Mouse (Mus musculus) ES-E14 (cell line): ENCODE results near the gene Cntn5. TPM values are rescaled to one million over a fixed set of nuclear protein-coding genes. Genes with fewer than 3 reads are reported as not detected.

Experiments used
- DNase-seq: peaks from one replicate; pipeline ENCODE4 v3.0.0-alpha.2; 2013; ENCODE audit warnings: low read depth, low spot score
- H3K27ac ChIP-seq: 2 replicates; pipeline ENCODE4 v1.5.1; 2012; ENCODE audit warnings: low read depth, mild to moderate bottlenecking, low read length, moderate library complexity, mixed read lengths; ENCODE audit not compliant: poor library complexity, insufficient read depth, severe bottlenecking
- H3K36me3 ChIP-seq: 2 replicates; pipeline ENCODE4 v1.6.1; 2012; ENCODE audit warnings: mild to moderate bottlenecking, low read length, moderate library complexity, mixed read lengths; ENCODE audit not compliant: control insufficient read depth, poor library complexity, insufficient read depth, severe bottlenecking
- H3K4me1 ChIP-seq, 2 experiments: fragments of 150-350 bp in 1 of 2; sonication (generic) in 1 of 2; 2 replicates each; pipeline ENCODE4 v1.6.1; 2012; ENCODE audit warnings: low read length in 2 of 2, mild to moderate bottlenecking in 1 of 2, mixed read lengths in 1 of 2; ENCODE audit not compliant: control insufficient read depth in 2 of 2, insufficient read depth in 2 of 2, poor library complexity in 1 of 2
- H3K4me3 ChIP-seq, 2 experiments: fragments of 150-350 bp in 1 of 2; sonication (generic) in 1 of 2; 2 replicates each; pipeline ENCODE4 v1.5.1; 2012; ENCODE audit warnings: low read length in 2 of 2, low read depth in 1 of 2, mild to moderate bottlenecking in 1 of 2, mixed read lengths in 1 of 2; ENCODE audit not compliant: insufficient read depth in 1 of 2, poor library complexity in 1 of 2, severe bottlenecking in 1 of 2
- H3K9ac ChIP-seq: 2 replicates; pipeline ENCODE4 v1.6.1; 2012; ENCODE audit warnings: low read depth, mild to moderate bottlenecking, low read length, mixed read lengths; ENCODE audit not compliant: poor library complexity, insufficient read depth, severe bottlenecking
- H3K9me3 ChIP-seq: fragments of 150-350 bp; sonication (generic); 2 replicates; pipeline ENCODE4 v1.6.1; 2012; ENCODE audit warnings: low read depth, mild to moderate bottlenecking, low read length; ENCODE audit not compliant: control insufficient read depth, insufficient read depth
- CHD2 ChIP-seq: IDR thresholded peaks from 2 replicates; pipeline ENCODE4 v1.6.1; 2014; ENCODE audit warnings: mild to moderate bottlenecking, low read depth, low read length, inconsistent platforms
- HCFC1 ChIP-seq: IDR thresholded peaks from 2 replicates; pipeline ENCODE4 v1.6.1; 2012; ENCODE audit warnings: low read length, inconsistent platforms, borderline replicate concordance; ENCODE audit not compliant: insufficient read depth
- MAFK ChIP-seq: IDR thresholded peaks from 2 replicates; pipeline ENCODE4 v1.6.1; 2014; ENCODE audit warnings: mild to moderate bottlenecking, low read depth, low read length, inconsistent platforms; ENCODE audit not compliant: insufficient read depth
- ZC3H11A ChIP-seq: IDR thresholded peaks from 2 replicates; pipeline ENCODE4 v1.6.1; 2012; ENCODE audit warnings: low read depth, mild to moderate bottlenecking, inconsistent platforms, low read length, borderline replicate concordance
- ZNF384 ChIP-seq: IDR thresholded peaks from 2 replicates; pipeline ENCODE4 v1.6.1; 2012; ENCODE audit warnings: low read depth, low read length, inconsistent platforms
- in situ Hi-C, 2 experiments: fragments of 600-800 bp; cut with MboI; formaldehyde crosslinking; loops; one replicate each; pipeline ENCODE4 v1.15.1; 2025; ENCODE audit warnings: low sequenced_read_pairs in 2 of 2, inconsistent platforms in 1 of 2; ENCODE audit not compliant: unreplicated experiment in 2 of 2
- total RNA-seq: library from RNA; depleted of rRNA; stranded (reverse); fragments of 300-350 nt; gene quantifications from 2 replicates; pipeline ENCODE4 v1.2.3, GENCODE M21; 2012

Cntn5 gene
- total RNA-seq, 1 experiment: not detected

- in situ Hi-C loops: no loop called here
- Histone ChIP-seq H3K9ac (no peak overlapping the region), H3K9me3 (no peaks in the 10 kb centered on the region), H3K27ac (no peak overlapping the region), H3K4me1 (no peaks in the 10 kb centered on the region), H3K4me3 (no peak overlapping the region), H3K36me3 (no peaks in the 10 kb centered on the region)
- no peak for TF ChIP-seq CHD2
- TF ChIP-seq ZNF384: no peak
- no peak for TF ChIP-seq MAFK
- no peak for TF ChIP-seq ZC3H11A
- TF ChIP-seq HCFC1: no peak
- DNase-seq: no peak
Observed at GRCm38 (mm10) chr9:9696636-9697035, 1207.9 kb downstream of the Cntn5 start.

- no peak for TF ChIP-seq MAFK
- TF ChIP-seq ZNF384: no peak
- no peak for TF ChIP-seq ZC3H11A
- TF ChIP-seq CHD2: no peak
- no peak for TF ChIP-seq HCFC1
- in situ Hi-C loops: no loop called here
- Histone ChIP-seq H3K27ac (no peak overlapping the region), H3K9ac (no peak overlapping the region), H3K36me3 (no peaks in the 10 kb centered on the region), H3K4me1 (no peaks in the 10 kb centered on the region), H3K9me3 (no peaks in the 10 kb centered on the region), H3K4me3 (no peak overlapping the region)
- no peak for DNase-seq
Observed at GRCm38 (mm10) chr9:9682348-9682884, 1222.2 kb downstream of the Cntn5 start.

GRCm38 (mm10) chr9:9676078-9676477, 1228.5 kb downstream of the Cntn5 start:
- Histone ChIP-seq H3K9ac (no peak overlapping the region), H3K4me1 (0 out of 4 replicates have a peak, but pooled peaks cover 0 to 2% of the 10 kb centered on the region in 2 experiments), H3K27ac (no peak overlapping the region), H3K36me3 (no peaks in the 10 kb centered on the region), H3K4me3 (no peak overlapping the region), H3K9me3 (no peaks in the 10 kb centered on the region)
- DNase-seq: no peak
- in situ Hi-C loops: no loop called here
- TF ChIP-seq CHD2 (no peak), ZC3H11A (no peak), HCFC1 (no peak), MAFK (no peak), ZNF384 (no peak)

DNA sequence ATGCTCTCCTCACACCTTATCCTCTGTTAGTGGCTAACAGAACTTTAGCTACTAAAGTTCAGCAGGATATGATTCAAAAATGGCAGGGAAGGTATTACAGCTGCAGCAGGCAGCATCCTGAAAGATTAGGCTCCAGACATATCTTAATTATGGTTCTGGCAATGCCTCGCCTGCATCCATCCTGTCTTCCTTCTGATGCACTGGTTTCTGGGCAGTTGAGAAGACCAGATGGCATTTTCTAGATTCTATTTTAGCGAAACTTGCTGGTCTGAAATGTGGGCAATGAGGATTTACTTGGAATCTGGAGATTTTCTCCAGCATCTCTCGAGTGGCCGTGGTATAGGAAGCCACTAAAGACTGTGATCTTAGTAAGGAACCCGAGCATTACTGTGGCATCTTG, 1230.0 kb downstream of the Cntn5 start:
- Histone ChIP-seq H3K36me3 (no peaks in the 10 kb centered on the region), H3K4me3 (no peak overlapping the region), H3K9me3 (no peaks in the 10 kb centered on the region), H3K9ac (no peak overlapping the region), H3K4me1 (0 out of 4 replicates have a peak, but pooled peaks cover 0 to 2% of the 10 kb centered on the region in 2 experiments), H3K27ac (no peak overlapping the region)
- in situ Hi-C loops: no loop called here
- no peak for TF ChIP-seq CHD2
- DNase-seq: no peak
